21 mouse cellular contexts compared by ENCODE assay signal in genomic region chr10:37270236-37271000, GRCm38 (mm10).
DNase-seq lines count a peak whose midpoint lies in the region; ATAC-seq and TF ChIP-seq lines count a peak whose summit lies in the region.
"Had no signal": no experiment of that assay in that cellular context is flagged by ENCODE, and none has a peak within 500 bp of the region (broad histone marks: within the 10 kb centered on the region; RNA-seq: fewer than 3 reads in every experiment).

No protein-coding gene starts in this region.

- no peaks in the 10 kb centered on the region for H3K36me3 ChIP-seq in hindbrain, postnatal 0 days (ENCODE audit: insufficient read depth, low read length)
- no peaks in the 10 kb centered on the region for H3K36me3 ChIP-seq in hindbrain, embryonic 11.5 days (ENCODE audit: control insufficient read depth, insufficient read depth, low read length)
- no peaks in the 10 kb centered on the region for H3K36me3 ChIP-seq in neural tube, embryonic 14.5 days (ENCODE audit: control insufficient read depth, insufficient read depth, low read length)
- no peaks in the 10 kb centered on the region for H3K36me3 ChIP-seq in neural tube, embryonic 15.5 days
- H3K36me3 ChIP-seq: embryonic facial prominence, embryonic 15.5 days; heart, embryonic 10.5 days; hindbrain, embryonic 15.5 days; intestine, embryonic 15.5 days; neural tube, embryonic 12.5 days; stomach, embryonic 15.5 days had no signal

- no peak overlapping the region for H3K4me2 ChIP-seq in hindbrain, postnatal 0 days (ENCODE audit: low read depth, low read length)
- no peak overlapping the region for H3K4me2 ChIP-seq in hindbrain, embryonic 11.5 days (replicated peaks; ENCODE audit: low read depth, low read length)
- no peak overlapping the region for H3K4me2 ChIP-seq in neural tube, embryonic 14.5 days (ENCODE audit: low read depth, low read length)
- H3K4me2 ChIP-seq in neural tube, embryonic 15.5 days = no peak overlapping the region
- H3K4me2 ChIP-seq: embryonic facial prominence, embryonic 15.5 days; hindbrain, embryonic 15.5 days; intestine, embryonic 15.5 days; neural tube, embryonic 12.5 days; stomach, embryonic 15.5 days had no signal

- no peak for TF ChIP-seq CTCF in hindbrain, postnatal 0 days (IDR thresholded peaks at IDR 0.05; ENCODE audit: low read depth)

- no peaks in the 10 kb centered on the region for H3K9me3 ChIP-seq in hindbrain, postnatal 0 days (ENCODE audit: low read length)
- no peaks in the 10 kb centered on the region for H3K9me3 ChIP-seq in hindbrain, embryonic 11.5 days (ENCODE audit: control insufficient read depth, low read length)
- no peaks in the 10 kb centered on the region for H3K9me3 ChIP-seq in neural tube, embryonic 14.5 days (ENCODE audit: control insufficient read depth, low read length)
- no peaks in the 10 kb centered on the region for H3K9me3 ChIP-seq in neural tube, embryonic 15.5 days (replicated peaks)
- H3K9me3 ChIP-seq: embryonic facial prominence, embryonic 15.5 days; heart, embryonic 10.5 days; hindbrain, embryonic 15.5 days; intestine, embryonic 15.5 days; neural tube, embryonic 12.5 days; stomach, embryonic 15.5 days had no signal

- H3K9ac ChIP-seq in hindbrain, postnatal 0 days (replicated peaks; ENCODE audit: low read length) = no peak overlapping the region
- H3K9ac ChIP-seq in hindbrain, embryonic 11.5 days (ENCODE audit: low read depth, low read length) = no peak overlapping the region
- H3K9ac ChIP-seq in neural tube, embryonic 14.5 days (replicated peaks; ENCODE audit: low read depth, low read length) = no peak overlapping the region
- H3K9ac ChIP-seq in neural tube, embryonic 15.5 days (replicated peaks) = no peak overlapping the region
- H3K9ac ChIP-seq: embryonic facial prominence, embryonic 15.5 days; hindbrain, embryonic 15.5 days; intestine, embryonic 15.5 days; neural tube, embryonic 12.5 days; stomach, embryonic 15.5 days had no signal

- no peak for ATAC-seq in hindbrain, postnatal 0 days
- no peak for ATAC-seq in hindbrain, embryonic 11.5 days (ENCODE audit: low FRiP score)
- ATAC-seq in neural tube, embryonic 14.5 days (ENCODE audit: low read depth) = 0 out of 2 replicates have a peak, but pooled peaks have one; percentile 24
- ATAC-seq in neural tube, embryonic 15.5 days (ENCODE audit: low FRiP score) = no peak
- ATAC-seq: forebrain, embryonic 16.5 days; intestine, embryonic 15.5 days had no signal

- WGBS in hindbrain, postnatal 0 days = 56% methylated on average over 10 of the region's 10 CpGs
- WGBS in hindbrain, embryonic 11.5 days = 84% methylated on average over 10 of the region's 10 CpGs
- 76% methylated on average over 10 of the region's 10 CpGs for WGBS in neural tube, embryonic 14.5 days
- 74% methylated on average over 10 of the region's 10 CpGs for WGBS in neural tube, embryonic 15.5 days

- H3K27me3 ChIP-seq in hindbrain, postnatal 0 days (ENCODE audit: insufficient read depth, low read length) = no peaks in the 10 kb centered on the region
- H3K27me3 ChIP-seq in hindbrain, embryonic 11.5 days (ENCODE audit: control insufficient read depth, insufficient read depth, low read length) = no peaks in the 10 kb centered on the region
- no peaks in the 10 kb centered on the region for H3K27me3 ChIP-seq in neural tube, embryonic 14.5 days (ENCODE audit: control insufficient read depth, insufficient read depth, low read length)
- H3K27me3 ChIP-seq in neural tube, embryonic 15.5 days (replicated peaks) = no peaks in the 10 kb centered on the region
- H3K27me3 ChIP-seq: embryonic facial prominence, embryonic 15.5 days; hindbrain, embryonic 15.5 days; intestine, embryonic 15.5 days; neural tube, embryonic 12.5 days; stomach, embryonic 15.5 days had no signal

- no peak overlapping the region for H3K4me3 ChIP-seq in hindbrain, postnatal 0 days (ENCODE audit: low read length)
- H3K4me3 ChIP-seq in hindbrain, embryonic 11.5 days (ENCODE audit: low read depth, low read length) = no peak overlapping the region
- no peak overlapping the region for H3K4me3 ChIP-seq in neural tube, embryonic 14.5 days (ENCODE audit: low read depth, low read length)
- no peak overlapping the region for H3K4me3 ChIP-seq in neural tube, embryonic 15.5 days (replicated peaks)
- H3K4me3 ChIP-seq: embryonic facial prominence, embryonic 15.5 days; heart, embryonic 10.5 days; hindbrain, embryonic 15.5 days; intestine, embryonic 15.5 days; neural tube, embryonic 12.5 days; stomach, embryonic 15.5 days had no signal

- no peaks in the 10 kb centered on the region for H3K4me1 ChIP-seq in hindbrain, postnatal 0 days (ENCODE audit: insufficient read depth, low read length)
- no peaks in the 10 kb centered on the region for H3K4me1 ChIP-seq in hindbrain, embryonic 11.5 days (replicated peaks; ENCODE audit: control insufficient read depth, insufficient read depth, low read length)
- no peaks in the 10 kb centered on the region for H3K4me1 ChIP-seq in neural tube, embryonic 14.5 days (ENCODE audit: control insufficient read depth, insufficient read depth, low read length)
- H3K4me1 ChIP-seq in neural tube, embryonic 15.5 days = no peaks in the 10 kb centered on the region
- H3K4me1 ChIP-seq: embryonic facial prominence, embryonic 15.5 days; heart, embryonic 10.5 days; intestine, embryonic 15.5 days; neural tube, embryonic 12.5 days; stomach, embryonic 15.5 days had no signal

- DNase-seq in cerebellum, postnatal 10 days = peak; percentile 48 to 49
- no peak for DNase-seq in cerebellum, adult 9-11 months
- peak; percentile 31 for DNase-seq in hindbrain, postnatal 0 days (ENCODE audit: low spot score)
- no peak for DNase-seq in hindbrain, embryonic 11.5 days (ENCODE audit: low spot score)
- no peak for DNase-seq in spleen, postnatal 14 days (ENCODE audit: low spot score in 2 of 2)
- no peak for DNase-seq in thymus, postnatal 10 days (ENCODE audit: low spot score in 2 of 2)
- DNase-seq: adrenal gland, postnatal 10 days; gastrocnemius, postnatal 36 days; heart, postnatal 4 days; lung, postnatal 4 days; right cerebral cortex, postnatal 4 days; thymus, adult 2 months had no signal

- H3K27ac ChIP-seq in hindbrain, postnatal 0 days = no peak overlapping the region
- no peak overlapping the region for H3K27ac ChIP-seq in hindbrain, embryonic 11.5 days (ENCODE audit: low read depth, low read length)
- H3K27ac ChIP-seq in neural tube, embryonic 14.5 days (ENCODE audit: low read depth, low read length) = no peak overlapping the region
- H3K27ac ChIP-seq in neural tube, embryonic 15.5 days (replicated peaks) = no peak overlapping the region
- H3K27ac ChIP-seq: embryonic facial prominence, embryonic 15.5 days; heart, embryonic 10.5 days; hindbrain, embryonic 15.5 days; intestine, embryonic 15.5 days; neural tube, embryonic 12.5 days; stomach, embryonic 15.5 days had no signal

Comparison
In these comparisons a context has a peak if more than half of its experiments do, and no peak if none do; other contexts are left out.
1. DNase-seq: peak in cerebellum, postnatal 10 days (2 of 2) and hindbrain, postnatal 0 days (single experiment); none in cerebellum, adult 9-11 months (single experiment), hindbrain, embryonic 11.5 days (single experiment), spleen, postnatal 14 days (0 of 2) and thymus, postnatal 10 days (0 of 2).